Mouse (Mus musculus): ENCODE measurements around the gene Camk1d.
"Not testable (repeated sequence)": the region's sequence is repeated elsewhere in the genome, so short reads cannot be mapped to it uniquely, and the experiment has no call there.

The Camk1d gene

DNA sequence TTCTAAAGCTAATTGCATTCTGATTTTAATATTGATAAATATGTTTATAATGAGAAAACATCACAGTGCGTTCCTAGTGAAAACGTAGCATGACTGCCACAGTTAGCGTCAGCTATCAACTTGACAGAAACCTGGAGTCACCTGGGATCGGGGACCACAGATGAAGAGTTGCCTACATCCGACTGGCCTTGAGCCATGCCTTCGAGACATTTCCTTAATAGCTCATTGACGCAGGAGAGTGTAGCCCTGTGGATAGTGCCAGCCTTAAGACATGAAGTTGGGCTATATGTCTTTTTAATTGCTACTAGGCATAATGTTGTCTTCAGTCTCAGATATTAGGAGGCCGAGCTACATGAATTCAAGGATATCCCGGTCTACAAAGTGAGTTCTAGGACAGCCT lies 315.8 kb downstream of the Camk1d start:
- no peak for DNase-seq (ENCODE audit: low spot score in 2 of 2)

GRCm38 (mm10) chr2:5398043-5398442 lies 316.3 kb downstream of the Camk1d start:
- no peak for DNase-seq (ENCODE audit: low spot score in 2 of 2)

DNA sequence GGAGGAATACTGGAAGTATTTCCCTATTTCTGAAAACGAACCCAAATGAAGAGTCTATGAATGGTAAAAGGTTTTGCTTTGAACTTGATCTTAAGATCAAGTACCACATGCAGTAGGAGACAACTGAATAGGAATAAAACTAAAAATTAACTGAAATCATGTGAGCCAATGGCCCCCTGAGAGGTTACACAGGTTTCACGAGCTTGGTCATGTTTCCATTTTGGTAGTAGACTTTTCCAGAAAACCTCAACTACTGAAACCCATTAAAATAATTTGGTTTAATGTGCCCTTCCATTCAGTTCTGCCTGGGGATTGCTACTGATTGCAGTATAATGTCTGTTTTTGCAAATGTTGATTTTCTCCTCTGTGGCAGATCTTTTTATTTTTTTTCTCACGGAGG lies 316.8 kb downstream of the Camk1d start:
- no peak for DNase-seq (ENCODE audit: low spot score in 2 of 2)

GRCm38 (mm10) chr2:5396415-5396814 lies 317.9 kb downstream of the Camk1d start:
- DNase-seq (ENCODE audit: low spot score in 2 of 2), result no peak

- DNase-seq (ENCODE audit: low spot score in 2 of 2), result no peak
Observed at GRCm38 (mm10) chr2:5395873-5396272, 318.4 kb downstream of the Camk1d start.

GRCm38 (mm10) chr2:5392921-5393320 lies 321.4 kb downstream of the Camk1d start:
- DNase-seq (ENCODE audit: low spot score in 2 of 2), result no peak

DNA sequence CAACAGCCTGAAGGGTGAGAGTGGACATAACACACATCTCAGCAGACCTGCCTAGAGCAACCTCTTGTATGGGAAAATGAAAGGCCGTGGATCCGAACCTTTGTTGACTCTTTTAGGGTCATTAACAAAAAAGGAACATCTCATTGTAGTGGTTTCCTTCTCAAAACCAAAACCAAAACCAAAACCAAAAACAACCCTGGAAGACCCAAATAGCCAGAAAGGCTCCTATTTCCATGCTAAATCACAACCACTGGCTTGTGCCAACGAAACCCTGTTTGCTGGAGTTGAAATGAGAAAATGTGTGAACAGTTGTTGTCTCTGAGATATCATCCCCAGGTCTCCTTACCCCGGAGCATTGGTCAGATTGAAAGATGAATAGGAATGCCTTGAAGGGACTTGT lies 321.8 kb downstream of the Camk1d start:
- no peak for DNase-seq (ENCODE audit: low spot score in 2 of 2)

DNA sequence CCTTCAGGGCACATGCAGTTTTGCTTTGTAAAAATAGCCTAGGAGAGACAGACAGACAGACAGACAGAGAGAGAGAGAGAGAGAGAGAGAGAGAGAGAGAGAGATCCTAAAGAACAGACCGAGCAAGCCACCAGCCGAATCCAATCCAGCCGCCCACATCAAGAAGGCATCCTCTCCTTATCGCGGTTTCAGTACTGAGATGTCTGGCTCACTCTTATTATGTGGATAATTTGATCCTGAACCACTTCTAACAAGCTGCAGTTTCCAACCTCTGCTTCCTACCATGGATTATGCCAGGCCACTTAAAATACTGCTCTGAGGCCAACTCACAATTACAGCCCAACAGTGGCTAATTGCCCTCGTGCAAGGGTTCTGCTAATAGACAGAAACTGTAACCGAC lies 325.9 kb downstream of the Camk1d start:
- no peak for DNase-seq (ENCODE audit: low spot score in 2 of 2)

DNA sequence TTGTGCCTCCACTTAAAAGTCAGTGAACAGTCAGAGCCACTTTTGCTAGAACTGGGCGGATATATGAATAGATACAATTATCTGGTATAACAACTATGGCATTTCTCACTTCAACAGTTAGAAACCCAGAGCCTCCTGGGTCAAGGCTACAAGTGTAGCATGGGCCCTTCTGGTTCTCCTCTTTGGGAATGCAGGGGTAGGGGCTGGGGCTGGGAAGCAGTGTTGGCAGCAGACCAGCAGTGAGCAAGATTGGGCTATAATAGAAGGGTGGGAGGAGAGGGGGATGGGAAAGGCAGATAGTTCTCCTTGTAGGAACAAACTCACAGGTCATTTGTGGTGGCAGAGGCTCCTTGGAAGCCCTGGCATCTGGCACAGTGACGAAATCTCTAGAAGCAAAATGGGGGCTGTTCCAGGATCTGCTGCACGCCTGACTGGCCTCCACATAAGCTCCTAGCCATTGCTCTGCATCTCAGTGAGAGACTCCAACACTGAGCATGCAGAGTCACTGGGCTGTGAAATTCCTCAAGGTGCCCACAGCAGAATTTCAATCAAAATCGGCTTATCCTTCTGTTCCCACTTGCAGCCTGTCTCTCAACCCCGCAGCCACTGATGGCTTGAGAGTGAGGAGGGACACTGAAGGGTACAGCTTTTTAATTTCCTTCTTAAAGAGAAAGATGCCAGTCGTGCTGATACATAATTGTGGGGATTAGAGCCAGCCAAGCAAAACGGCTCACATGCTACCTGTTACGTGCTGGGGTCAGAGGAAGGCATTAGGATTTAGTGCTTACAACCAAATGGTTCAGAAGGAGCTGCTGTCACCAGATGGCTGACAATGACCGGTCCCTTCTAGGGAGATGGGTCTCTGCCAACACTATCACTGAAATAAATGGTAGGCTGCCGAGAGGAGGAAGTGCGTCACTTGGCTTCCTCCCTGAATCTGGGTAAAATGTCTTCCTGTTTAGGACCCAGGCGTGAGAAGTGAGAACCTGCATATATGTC lies 332.3 kb downstream of the Camk1d start:
- no peak for DNase-seq (ENCODE audit: low spot score in 2 of 2)

DNA sequence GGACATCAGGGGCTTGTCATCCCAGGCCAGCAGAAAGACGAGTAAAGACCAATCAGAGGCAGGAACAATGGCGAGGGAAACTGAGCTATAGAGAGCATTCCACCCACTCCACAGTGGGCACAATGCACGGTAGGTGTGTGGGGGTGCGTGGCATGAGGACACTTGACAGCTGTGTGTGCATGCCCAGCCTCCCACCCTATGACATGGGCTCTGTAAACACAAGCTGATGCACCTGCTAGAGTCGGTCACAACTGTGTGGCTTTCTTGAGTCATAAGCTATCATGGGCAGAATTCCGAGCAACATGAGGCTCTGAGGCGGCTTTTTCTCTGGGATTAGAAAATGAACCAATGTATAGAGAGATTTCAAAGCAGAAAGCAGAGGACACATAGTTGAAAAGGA lies 333.3 kb downstream of the Camk1d start:
- DNase-seq (ENCODE audit: low spot score in 2 of 2), result no peak

DNA sequence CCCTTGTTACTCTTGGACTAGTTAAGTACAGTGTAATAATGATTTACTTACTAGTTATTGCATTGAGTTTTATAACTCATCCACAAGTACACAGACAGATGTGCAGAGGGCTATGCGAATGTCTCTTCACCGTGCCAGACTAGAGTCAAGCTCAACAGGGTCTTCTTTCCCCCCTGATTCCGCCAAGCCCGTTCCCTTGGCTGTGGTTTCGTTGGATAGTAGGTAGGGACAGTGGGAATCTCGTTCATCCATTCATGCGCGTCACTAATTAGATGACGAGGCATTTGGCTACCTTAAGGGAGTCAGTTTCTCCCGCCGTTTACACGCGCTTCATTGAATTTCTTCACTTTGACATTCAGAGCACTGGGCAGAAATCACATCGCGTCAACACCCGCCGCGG lies 335.4 kb downstream of the Camk1d start:
- DNase-seq (ENCODE audit: low spot score in 2 of 2), result not testable (repeated sequence)

DNA sequence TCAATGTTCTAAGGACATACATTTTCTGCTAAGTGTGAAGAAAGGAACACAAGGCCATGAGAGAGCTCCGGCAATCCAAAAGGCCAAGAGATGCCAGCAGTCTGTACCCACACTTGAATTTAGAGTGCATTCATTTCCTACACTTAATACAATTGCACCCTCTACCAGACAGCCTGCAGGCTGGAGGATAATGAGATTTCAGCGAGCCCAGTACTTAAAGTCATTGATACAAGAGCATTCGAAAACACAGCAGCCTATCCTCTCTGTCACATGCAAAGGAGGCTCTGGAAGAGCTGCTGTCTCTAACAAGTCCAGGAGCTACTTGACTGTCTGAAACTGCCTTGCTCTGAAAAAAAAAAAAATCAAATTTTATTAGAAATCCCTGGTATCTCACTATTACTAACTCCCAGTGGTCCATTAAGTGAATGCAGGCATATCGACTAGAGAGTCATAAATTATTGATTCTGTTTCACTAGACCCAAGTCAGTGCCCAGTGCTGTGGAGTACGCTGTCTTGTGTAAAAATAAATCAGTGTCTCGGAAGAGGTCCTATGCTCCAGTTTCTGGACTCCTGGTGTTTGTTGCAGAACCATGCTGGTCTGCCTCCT lies 336.1 kb downstream of the Camk1d start:
- DNase-seq (ENCODE audit: low spot score in 2 of 2), result no peak

- no peak for DNase-seq (ENCODE audit: low spot score in 2 of 2)
Observed at GRCm38 (mm10) chr2:5372886-5373429, 341.4 kb downstream of the Camk1d start.

- no peak for DNase-seq (ENCODE audit: low spot score in 2 of 2)
Observed at GRCm38 (mm10) chr2:5371316-5371715, 343.0 kb downstream of the Camk1d start.

GRCm38 (mm10) chr2:5370591-5370990 lies 343.7 kb downstream of the Camk1d start:
- no peak for DNase-seq (ENCODE audit: low spot score in 2 of 2)

DNA sequence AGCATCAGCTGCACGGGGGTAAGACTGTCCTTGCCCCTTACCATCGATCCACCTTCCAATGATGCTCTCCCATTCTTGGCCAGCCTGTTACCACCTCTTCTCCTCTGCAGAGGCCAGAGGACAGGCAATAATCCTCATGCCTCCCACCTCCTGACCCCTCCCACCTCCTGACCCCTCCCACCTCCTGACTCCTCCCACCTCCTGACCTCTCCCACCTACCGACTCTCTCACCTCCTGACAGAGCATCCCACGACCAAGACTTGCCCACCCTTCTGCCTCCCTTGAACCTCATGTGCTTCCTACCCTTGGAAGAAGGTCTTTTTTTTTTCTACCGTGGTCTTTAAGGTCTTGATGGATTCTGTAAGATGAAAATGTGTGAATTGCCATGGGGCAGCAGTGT lies 350.5 kb downstream of the Camk1d start:
- no peak for DNase-seq (ENCODE audit: low spot score in 2 of 2)

DNA sequence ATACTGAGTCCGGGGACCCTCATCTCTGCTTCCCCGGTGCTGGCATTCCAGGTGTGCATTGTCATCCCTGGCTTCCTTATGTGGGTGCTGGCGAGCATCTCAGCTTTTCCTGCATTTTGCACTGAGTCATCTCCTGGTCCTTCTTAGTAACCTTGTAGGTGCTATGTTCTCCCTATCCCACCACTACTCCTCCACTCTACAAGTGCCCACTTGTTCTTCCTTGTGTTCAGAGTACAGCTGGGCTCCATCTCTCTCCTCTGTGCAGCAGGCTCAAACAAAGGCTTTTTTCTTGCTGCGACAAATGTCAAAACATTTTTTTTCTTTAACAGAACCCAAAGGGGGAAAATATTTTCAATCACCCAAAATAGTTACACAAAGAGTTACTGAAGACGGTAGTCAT lies 356.3 kb downstream of the Camk1d start:
- no peak for DNase-seq (ENCODE audit: low spot score in 2 of 2)

- DNase-seq (ENCODE audit: low spot score in 2 of 2), result no peak
Observed at GRCm38 (mm10) chr2:5357056-5357455, 357.3 kb downstream of the Camk1d start.

DNA sequence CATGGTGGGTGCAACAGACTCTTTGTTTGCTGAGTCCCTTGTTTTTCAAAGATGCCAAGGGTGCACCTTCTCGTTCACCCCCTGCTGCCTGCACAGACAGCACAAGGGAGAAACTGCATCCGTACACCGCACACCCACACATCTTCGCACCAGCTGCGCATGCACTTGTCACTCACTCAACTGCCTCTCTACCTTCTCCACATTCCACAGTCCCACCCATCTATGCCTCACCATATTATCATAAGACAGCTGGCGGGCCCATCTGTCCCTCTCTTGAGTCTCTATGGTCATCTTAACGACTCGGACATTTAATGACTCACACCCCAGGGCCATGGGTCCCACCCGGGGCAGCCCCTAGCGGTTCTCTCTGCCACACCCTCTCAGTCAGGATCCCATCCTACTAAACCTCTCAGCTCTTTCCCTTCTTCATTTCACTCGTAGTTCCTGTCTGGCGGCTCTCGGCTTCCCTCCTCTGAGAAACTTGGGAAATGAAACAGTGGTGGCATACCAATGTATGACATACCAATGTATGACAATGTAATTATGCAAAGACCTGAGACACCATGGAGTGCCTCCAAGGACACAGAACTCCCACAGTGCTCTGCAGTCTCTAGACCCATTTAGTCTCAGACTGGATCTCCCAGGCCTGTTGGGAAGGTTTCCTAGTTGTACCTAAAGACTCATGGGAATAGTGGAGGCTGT lies 361.3 kb downstream of the Camk1d start:
- peak in 1 of 2 experiments; percentile 15 for DNase-seq (ENCODE audit: low spot score in 2 of 2)

DNA sequence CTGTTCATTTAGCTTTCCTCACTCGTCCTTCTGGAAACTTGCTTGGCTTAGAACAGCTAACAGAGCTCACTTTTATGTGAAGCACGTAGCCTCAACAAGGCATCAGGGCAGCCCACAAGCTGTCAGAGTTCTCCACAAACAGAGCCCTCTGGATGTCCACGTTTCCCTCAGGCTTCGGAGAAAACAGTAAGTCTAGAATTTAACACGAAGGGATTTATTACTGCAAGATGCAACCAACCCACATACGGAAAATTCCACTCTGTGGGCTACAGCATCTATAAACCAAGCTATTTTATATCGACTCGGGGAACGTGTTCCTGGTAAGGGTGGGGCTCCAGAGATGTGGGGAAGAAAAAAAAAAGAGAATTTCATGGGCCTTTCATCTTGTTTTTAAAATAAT lies 369.0 kb downstream of the Camk1d start:
- no peak for DNase-seq (ENCODE audit: low spot score in 2 of 2)

- no peak for DNase-seq (ENCODE audit: low spot score in 2 of 2)
Observed at GRCm38 (mm10) chr2:5327533-5328250, 386.6 kb downstream of the Camk1d start.

DNA sequence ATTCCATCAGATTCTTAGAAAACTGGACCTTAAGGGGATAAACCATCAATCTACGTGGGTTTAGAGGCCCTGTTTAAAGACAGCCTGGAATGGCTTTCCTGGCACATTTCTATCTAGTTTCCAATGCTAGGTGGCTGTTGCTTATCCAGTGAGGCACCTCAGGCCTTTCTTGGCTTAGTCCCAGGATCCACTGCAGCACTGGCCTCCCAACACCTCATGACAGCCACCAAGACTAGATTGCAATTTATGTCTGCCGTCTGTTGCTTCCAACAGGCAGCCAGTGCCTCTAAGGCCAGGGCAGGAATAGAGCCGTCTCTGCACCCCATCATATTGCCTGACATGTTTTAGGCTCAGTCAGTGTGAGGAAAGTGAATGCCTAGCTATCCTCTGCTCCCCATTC lies 389.5 kb downstream of the Camk1d start:
- DNase-seq (ENCODE audit: low spot score in 2 of 2), result no peak
